Mouse (Mus musculus): ENCODE results near the gene Dpep2nb. TPM values are rescaled to one million over a fixed set of nuclear protein-coding genes. Genes with fewer than 3 reads are reported as not detected.
A peak's percentile ranks its signal among the peaks of the same experiment; 100 is the strongest.

Gene Dpep2nb
- polyA plus RNA-seq, 1 experiment = not detected

- no peak overlapping the region for H3K27ac ChIP-seq (ENCODE audit: insufficient read depth, low read length)
- WGBS = 78% methylated on average over 8 of the region's 8 CpGs
- H3K27me3 ChIP-seq (ENCODE audit: control insufficient read depth, insufficient read depth, low read length) = no peaks in the 10 kb centered on the region
- no peak for TF ChIP-seq CTCF (IDR thresholded peaks at IDR 0.05; ENCODE audit: borderline replicate concordance, insufficient read depth, low read depth, low read length)
- TF ChIP-seq POLR2A (IDR thresholded peaks at IDR 0.05; ENCODE audit: borderline replicate concordance, insufficient read depth, low read length) = no peak
- no peak overlapping the region for H3K4me3 ChIP-seq (replicated peaks; ENCODE audit: insufficient read depth, low read depth, low read length)
- H3K4me1 ChIP-seq (ENCODE audit: control insufficient read depth, insufficient read depth, low read length) = peaks cover 9% of the 10 kb centered on the region; the same call in 1 of the 2 replicates
- DNase-seq = no peak
Measured at GRCm38 (mm10) chr8:106004538-106005207, 1.1 kb downstream of the Dpep2nb start.

GRCm38 (mm10) chr8:106001908-106002307 lies 3.9 kb downstream of the Dpep2nb start:
- WGBS = 24% methylated on average over 4 of the region's 4 CpGs
- H3K4me3 ChIP-seq (replicated peaks; ENCODE audit: insufficient read depth, low read depth, low read length) = no peak overlapping the region
- no peak overlapping the region for H3K27ac ChIP-seq (ENCODE audit: insufficient read depth, low read length)
- TF ChIP-seq CTCF (IDR thresholded peaks at IDR 0.05; ENCODE audit: borderline replicate concordance, insufficient read depth, low read depth, low read length) (no peak), POLR2A (IDR thresholded peaks at IDR 0.05; ENCODE audit: borderline replicate concordance, insufficient read depth, low read length) (no peak)
- peaks cover 7% of the 10 kb centered on the region; the same call in 1 of the 2 replicates for H3K4me1 ChIP-seq (ENCODE audit: control insufficient read depth, insufficient read depth, low read length)
- DNase-seq = peak; percentile 68 to 93
- H3K27me3 ChIP-seq (ENCODE audit: control insufficient read depth, insufficient read depth, low read length) = no peaks in the 10 kb centered on the region

- Histone ChIP-seq H3K27me3 (ENCODE audit: control insufficient read depth, insufficient read depth, low read length) (no peaks in the 10 kb centered on the region), H3K27ac (ENCODE audit: insufficient read depth, low read length) (no peak overlapping the region), H3K4me1 (ENCODE audit: control insufficient read depth, insufficient read depth, low read length) (peaks cover 7% of the 10 kb centered on the region; the same call in 1 of the 2 replicates), H3K4me3 (replicated peaks; ENCODE audit: insufficient read depth, low read depth, low read length) (no peak overlapping the region)
- no peak for DNase-seq
- TF ChIP-seq POLR2A (IDR thresholded peaks at IDR 0.05; ENCODE audit: borderline replicate concordance, insufficient read depth, low read length) (no peak), CTCF (IDR thresholded peaks at IDR 0.05; ENCODE audit: borderline replicate concordance, insufficient read depth, low read depth, low read length) (no peak)
- WGBS = 93% methylated on average over 2 of the region's 2 CpGs
Measured at GRCm38 (mm10) chr8:105998971-105999370, 6.8 kb downstream of the Dpep2nb start.

- H3K4me3 ChIP-seq (replicated peaks; ENCODE audit: insufficient read depth, low read depth, low read length) = no peak overlapping the region
- DNase-seq = no peak
- TF ChIP-seq CTCF (IDR thresholded peaks at IDR 0.05; ENCODE audit: borderline replicate concordance, insufficient read depth, low read depth, low read length) (no peak), POLR2A (IDR thresholded peaks at IDR 0.05; ENCODE audit: borderline replicate concordance, insufficient read depth, low read length) (no peak)
- H3K27ac ChIP-seq (ENCODE audit: insufficient read depth, low read length) = no peak overlapping the region
- H3K27me3 ChIP-seq (ENCODE audit: control insufficient read depth, insufficient read depth, low read length) = no peaks in the 10 kb centered on the region
- peaks cover 3% of the 10 kb centered on the region; the same call in 1 of the 2 replicates for H3K4me1 ChIP-seq (ENCODE audit: control insufficient read depth, insufficient read depth, low read length)
- 57% methylated on average over 7 of the region's 7 CpGs for WGBS
Measured at GRCm38 (mm10) chr8:105996359-105996758, 9.4 kb downstream of the Dpep2nb start.

GRCm38 (mm10) chr8:105993226-105993625 lies 12.5 kb downstream of the Dpep2nb start:
- no peak for DNase-seq
- H3K27me3 ChIP-seq (ENCODE audit: control insufficient read depth, insufficient read depth, low read length) = no peaks in the 10 kb centered on the region
- H3K4me1 ChIP-seq (ENCODE audit: control insufficient read depth, insufficient read depth, low read length) = 0 out of 2 replicates have a peak, but pooled peaks cover 6% of the 10 kb centered on the region
- no peak overlapping the region for H3K4me3 ChIP-seq (replicated peaks; ENCODE audit: insufficient read depth, low read depth, low read length)
- 65% methylated on average over 4 of the region's 4 CpGs for WGBS
- H3K27ac ChIP-seq (ENCODE audit: insufficient read depth, low read length) = no peak overlapping the region
- TF ChIP-seq CTCF (IDR thresholded peaks at IDR 0.05; ENCODE audit: borderline replicate concordance, insufficient read depth, low read depth, low read length) = no peak
- no peak for TF ChIP-seq POLR2A (IDR thresholded peaks at IDR 0.05; ENCODE audit: borderline replicate concordance, insufficient read depth, low read length)

GRCm38 (mm10) chr8:105992499-105992898 lies 13.3 kb downstream of the Dpep2nb start:
- 0 out of 2 replicates have a peak, but pooled peaks cover 6% of the 10 kb centered on the region for H3K4me1 ChIP-seq (ENCODE audit: control insufficient read depth, insufficient read depth, low read length)
- TF ChIP-seq CTCF (IDR thresholded peaks at IDR 0.05; ENCODE audit: borderline replicate concordance, insufficient read depth, low read depth, low read length) (no peak), POLR2A (IDR thresholded peaks at IDR 0.05; ENCODE audit: borderline replicate concordance, insufficient read depth, low read length) (no peak)
- DNase-seq = no peak
- no peaks in the 10 kb centered on the region for H3K27me3 ChIP-seq (ENCODE audit: control insufficient read depth, insufficient read depth, low read length)
- 67% methylated on average over 5 of the region's 5 CpGs for WGBS
- no peak overlapping the region for H3K4me3 ChIP-seq (replicated peaks; ENCODE audit: insufficient read depth, low read depth, low read length)
- no peak overlapping the region for H3K27ac ChIP-seq (ENCODE audit: insufficient read depth, low read length)

- Histone ChIP-seq H3K4me3 (replicated peaks; ENCODE audit: insufficient read depth, low read depth, low read length) (no peak overlapping the region), H3K4me1 (ENCODE audit: control insufficient read depth, insufficient read depth, low read length) (0 out of 2 replicates have a peak, but pooled peaks cover 6% of the 10 kb centered on the region), H3K27ac (ENCODE audit: insufficient read depth, low read length) (no peak overlapping the region), H3K27me3 (ENCODE audit: control insufficient read depth, insufficient read depth, low read length) (no peaks in the 10 kb centered on the region)
- TF ChIP-seq CTCF (IDR thresholded peaks at IDR 0.05; ENCODE audit: borderline replicate concordance, insufficient read depth, low read depth, low read length) (no peak), POLR2A (IDR thresholded peaks at IDR 0.05; ENCODE audit: borderline replicate concordance, insufficient read depth, low read length) (no peak)
- 100% methylated on average over 2 of the region's 2 CpGs for WGBS
- DNase-seq = no peak
Measured at GRCm38 (mm10) chr8:105991546-105991945, 14.2 kb downstream of the Dpep2nb start.

GRCm38 (mm10) chr8:105990856-105991387 lies 14.9 kb downstream of the Dpep2nb start, which contains the start of gene Dus2:
Dus2 (plus strand) TSS chr8:105991337.
- Histone ChIP-seq H3K4me3 (replicated peaks; ENCODE audit: insufficient read depth, low read depth, low read length) (no peak within 1 kb of the TSS), H3K27ac (ENCODE audit: insufficient read depth, low read length) (no peak within 1 kb of the TSS), H3K27me3 (ENCODE audit: control insufficient read depth, insufficient read depth, low read length) (no peaks in the 10 kb centered on the region), H3K4me1 (ENCODE audit: control insufficient read depth, insufficient read depth, low read length) (0 out of 2 replicates have a peak, but pooled peaks cover 6% of the 10 kb centered on the region)
- DNase-seq = peak; percentile 76 to 83
- TF ChIP-seq CTCF (IDR thresholded peaks at IDR 0.05; ENCODE audit: borderline replicate concordance, insufficient read depth, low read depth, low read length) (peak; percentile 98), POLR2A (IDR thresholded peaks at IDR 0.05; ENCODE audit: borderline replicate concordance, insufficient read depth, low read length) (no peak)
- 10% methylated on average over 15 of the region's 15 CpGs for WGBS

All from cerebellum, adult 2 months (tissue).